Mouse (Mus musculus): ENCODE measurements around the gene Nfatc3.
"Not testable (repeated sequence)": the region's sequence is repeated elsewhere in the genome, so short reads cannot be mapped to it uniquely, and the experiment has no call there.

The Nfatc3 gene

GRCm38 (mm10) chr8:106058731-106059612 is at the start of gene Nfatc3:
TSS of gene Nfatc3 (plus strand) at chr8:106058840.
- DNase-seq, result peak; percentile 97

GRCm38 (mm10) chr8:106010748-106011642 is 47.6 kb upstream of the Nfatc3 start:
- peak; percentile 97 for DNase-seq

GRCm38 (mm10) chr8:106011643-106011986 is 47.0 kb upstream of the Nfatc3 start, which contains the start of gene Ddx28:
TSS of gene Ddx28 (minus strand) at chr8:106011882.
- no peak for DNase-seq

GRCm38 (mm10) chr8:106012203-106012602 is 46.4 kb upstream of the Nfatc3 start:
- DNase-seq, result not testable (repeated sequence)

GRCm38 (mm10) chr8:106016284-106016683 is 42.4 kb upstream of the Nfatc3 start:
- no peak for DNase-seq

GRCm38 (mm10) chr8:106017130-106017529 is 41.5 kb upstream of the Nfatc3 start:
- no peak for DNase-seq

GRCm38 (mm10) chr8:106018039-106018438 is 40.6 kb upstream of the Nfatc3 start:
- DNase-seq, result no peak

GRCm38 (mm10) chr8:106022483-106022882 is 36.2 kb upstream of the Nfatc3 start:
- DNase-seq, result peak; percentile 83

- no peak for DNase-seq
Observed at GRCm38 (mm10) chr8:106038721-106039120, 19.9 kb upstream of the Nfatc3 start.

GRCm38 (mm10) chr8:106039605-106040004 is 19.0 kb upstream of the Nfatc3 start:
- no peak for DNase-seq

- DNase-seq, result no peak
Observed at GRCm38 (mm10) chr8:106040218-106040617, 18.4 kb upstream of the Nfatc3 start.

GRCm38 (mm10) chr8:106043055-106043454 is 15.6 kb upstream of the Nfatc3 start:
- DNase-seq, result no peak

- peak; percentile 25 for DNase-seq
Observed at GRCm38 (mm10) chr8:106044151-106044550, 14.5 kb upstream of the Nfatc3 start.

- no peak for DNase-seq
Observed at GRCm38 (mm10) chr8:106046872-106047559, 11.6 kb upstream of the Nfatc3 start.

GRCm38 (mm10) chr8:106047854-106048630 is 10.6 kb upstream of the Nfatc3 start:
- no peak for DNase-seq

- no peak for DNase-seq
Observed at GRCm38 (mm10) chr8:106049840-106050239, 8.8 kb upstream of the Nfatc3 start.

- no peak for DNase-seq
Observed at GRCm38 (mm10) chr8:106051068-106051467, 7.6 kb upstream of the Nfatc3 start.

- peak; percentile 28 for DNase-seq
Observed at GRCm38 (mm10) chr8:106052510-106053089, 6.0 kb upstream of the Nfatc3 start.

GRCm38 (mm10) chr8:106054190-106054811 is 4.3 kb upstream of the Nfatc3 start:
- DNase-seq, result no peak

GRCm38 (mm10) chr8:106055038-106055437 is 3.6 kb upstream of the Nfatc3 start:
- DNase-seq, result no peak

- DNase-seq, result no peak
Observed at GRCm38 (mm10) chr8:106056455-106056982, 2.1 kb upstream of the Nfatc3 start.
